Mouse (Mus musculus) hindbrain, postnatal 0 days (tissue): Measurements from ENCODE around the gene P3h4. TPM values are rescaled to one million over a fixed set of nuclear protein-coding genes. Genes with fewer than 3 reads are reported as not detected.

ENCODE experiments used
- ATAC-seq: fragments of 200-750 bp; cut with Nextera tagmentation; 2 replicates; pipeline ENCODE4 v1.8.0; 2017; ENCODE audit warnings: mild to moderate bottlenecking, moderate TSS enrichment, moderate library complexity
- DNase-seq: peaks from one replicate; pipeline ENCODE4 v3.0.0-alpha.2; 2015; ENCODE audit warnings: low spot score
- H3K27ac ChIP-seq: fragments of 300-500 bp; sonication (generic); 2 replicates; pipeline ENCODE4 v1.5.1; 2014; ENCODE audit warnings: mild to moderate bottlenecking
- H3K27me3 ChIP-seq: fragments of 300-500 bp; sonication (generic); 2 replicates; pipeline ENCODE4 v1.6.1; 2014; ENCODE audit warnings: low read length, mixed read lengths; ENCODE audit not compliant: insufficient read depth
- H3K36me3 ChIP-seq: fragments of 300-500 bp; sonication (generic); 2 replicates; pipeline ENCODE4 v1.6.1; 2014; ENCODE audit warnings: low read length, mixed read lengths; ENCODE audit not compliant: insufficient read depth
- H3K4me1 ChIP-seq: fragments of 300-500 bp; sonication (generic); 2 replicates; pipeline ENCODE4 v1.6.1; 2014; ENCODE audit warnings: antibody characterized with exemption, low read length, mixed read lengths; ENCODE audit not compliant: insufficient read depth
- H3K4me2 ChIP-seq: fragments of 300-500 bp; sonication (generic); 2 replicates; pipeline ENCODE4 v1.6.1; 2014; ENCODE audit warnings: low read depth, mild to moderate bottlenecking, low read length, moderate library complexity, mixed read lengths
- H3K4me3 ChIP-seq: fragments of 300-500 bp; sonication (generic); 2 replicates; pipeline ENCODE4 v1.5.1; 2014; ENCODE audit warnings: low read length
- H3K9ac ChIP-seq: fragments of 300-500 bp; sonication (generic); replicated peaks from 2 replicates; pipeline ENCODE4 v1.6.1; 2014; ENCODE audit warnings: mild to moderate bottlenecking, low read length, moderate library complexity, mixed read lengths
- H3K9me3 ChIP-seq: fragments of 300-500 bp; sonication (generic); 2 replicates; pipeline ENCODE4 v1.6.1; 2016; ENCODE audit warnings: low read length, mixed read lengths
- CTCF ChIP-seq: IDR thresholded peaks from 2 replicates; pipeline ENCODE4 v1.5.1; 2016; ENCODE audit warnings: antibody characterized with exemption, control low read depth, low read depth
- WGBS: fragments of 180-500 bp; shearing (Covaris S2); extraction: QIAGEN DNeasy Blood & Tissue Kit; methylation state at CpG from one replicate; pipeline ENCODE4 v1.1.7; 2014; 5-methylcytosine and 5-hydroxymethylcytosine counted together
- polyA plus RNA-seq: library from polyadenylated mRNA; unstranded; fragments of >200 nt; fragmentation: Nextera tagmentation; extraction: Ambion mirVana; gene quantifications from 2 replicates; pipeline ENCODE4 v1.2.1, GENCODE M21; 2015
- total RNA-seq: library from RNA; depleted of rRNA; stranded (reverse); fragments of >200 nt; gene quantifications from 2 replicates; pipeline ENCODE4 v1.2.3, GENCODE M21; 2014

P3h4 gene
- total and polyA plus RNA-seq, 2 experiments from 2014 or later = 20.7 to 23.9 TPM

DNA sequence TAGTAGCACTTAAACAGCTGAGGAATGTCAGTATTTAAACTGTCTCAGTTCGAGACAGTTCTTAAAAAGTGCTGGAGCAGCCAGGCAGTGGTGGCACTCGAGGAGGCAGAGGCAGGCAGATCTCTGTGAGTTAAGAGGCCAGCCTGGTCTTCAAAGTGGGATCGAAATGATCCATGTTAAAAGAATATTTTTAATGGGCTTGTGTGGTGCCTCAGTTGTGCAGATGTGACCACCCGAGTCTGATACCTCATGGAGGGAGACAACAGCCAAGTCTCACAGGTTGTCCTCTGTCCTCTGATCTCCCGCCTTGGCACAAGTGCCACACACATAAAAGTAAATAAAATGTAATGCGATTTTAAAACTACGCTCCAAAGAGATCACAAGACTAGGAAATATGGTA is 16.1 kb downstream of the P3h4 start:
- H3K9me3 ChIP-seq = no peaks in the 10 kb centered on the region
- H3K27me3 ChIP-seq = no peaks in the 10 kb centered on the region
- peak overlapping the region; percentile 58; the same call in 1 of the 2 replicates for H3K4me2 ChIP-seq
- H3K4me3 ChIP-seq = no peak overlapping the region
- H3K9ac ChIP-seq = no peak overlapping the region
- ATAC-seq (no peak), DNase-seq (no peak)
- H3K36me3 ChIP-seq = no peaks in the 10 kb centered on the region
- TF ChIP-seq CTCF = no peak
- peak overlapping the region; percentile 27; the same call in 1 of the 2 replicates for H3K27ac ChIP-seq
- WGBS = 95% methylated on average over 7 of the region's 7 CpGs
- peaks cover 21% of the 10 kb centered on the region for H3K4me1 ChIP-seq

DNA sequence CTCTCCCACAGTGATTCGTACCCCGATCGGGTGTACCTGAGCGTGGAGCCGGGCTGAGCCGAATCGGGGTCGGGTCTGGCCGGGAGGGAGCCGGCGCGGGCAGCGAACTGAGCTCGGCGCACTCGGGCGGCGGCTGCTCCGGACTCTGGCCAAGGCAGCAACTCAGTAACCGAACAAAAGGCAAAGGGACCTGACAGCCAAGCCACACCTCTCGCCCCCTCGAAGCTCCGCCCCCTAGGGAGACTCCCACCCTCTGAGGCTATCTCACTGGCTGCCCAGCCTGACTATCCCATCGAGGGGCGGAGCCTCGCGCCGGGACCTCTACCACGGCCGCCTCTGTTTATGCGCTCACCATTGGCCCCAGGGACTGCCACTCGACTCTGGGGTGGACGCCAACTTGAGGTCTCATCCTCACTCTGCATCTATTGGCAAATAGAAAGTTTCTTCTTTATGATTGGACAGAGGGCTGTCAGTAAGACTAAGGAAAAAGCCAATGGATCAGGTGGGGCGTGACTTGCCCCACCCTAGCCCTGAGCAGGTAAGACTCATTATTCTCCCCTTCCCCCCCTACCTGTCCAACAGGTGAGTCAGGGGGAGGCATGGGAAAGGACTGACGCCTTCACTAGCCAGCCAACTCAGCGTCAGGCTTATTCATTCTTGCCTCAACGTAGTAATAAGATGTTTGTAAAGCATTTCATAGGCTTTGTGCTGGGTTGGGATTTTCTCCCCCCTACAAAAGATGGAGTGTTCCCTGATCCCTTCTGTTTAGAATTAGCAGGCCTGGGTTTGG is 16.8 kb downstream of the P3h4 start, which contains the start of gene Jup:
Gene Jup, minus strand, starts transcription at position 164 of the 790 bp plus-strand sequence.
- Histone ChIP-seq H3K4me2 (peak within 1 kb of the TSS; percentile 58), H3K27ac (peak within 1 kb of the TSS; percentile 87), H3K9me3 (no peaks in the 10 kb centered on the region), H3K4me1 (peaks cover 24% of the 10 kb centered on the region), H3K4me3 (peak within 1 kb of the TSS; percentile 75), H3K9ac (peak within 1 kb of the TSS; percentile 77), H3K36me3 (no peaks in the 10 kb centered on the region), H3K27me3 (no peaks in the 10 kb centered on the region)
- WGBS = 2% methylated on average over 34 of the region's 37 CpGs
- no peak; the same call in 1 of the 2 replicates for TF ChIP-seq CTCF
- ATAC-seq (peak; percentile 99), DNase-seq (peak; percentile 100)

DNA sequence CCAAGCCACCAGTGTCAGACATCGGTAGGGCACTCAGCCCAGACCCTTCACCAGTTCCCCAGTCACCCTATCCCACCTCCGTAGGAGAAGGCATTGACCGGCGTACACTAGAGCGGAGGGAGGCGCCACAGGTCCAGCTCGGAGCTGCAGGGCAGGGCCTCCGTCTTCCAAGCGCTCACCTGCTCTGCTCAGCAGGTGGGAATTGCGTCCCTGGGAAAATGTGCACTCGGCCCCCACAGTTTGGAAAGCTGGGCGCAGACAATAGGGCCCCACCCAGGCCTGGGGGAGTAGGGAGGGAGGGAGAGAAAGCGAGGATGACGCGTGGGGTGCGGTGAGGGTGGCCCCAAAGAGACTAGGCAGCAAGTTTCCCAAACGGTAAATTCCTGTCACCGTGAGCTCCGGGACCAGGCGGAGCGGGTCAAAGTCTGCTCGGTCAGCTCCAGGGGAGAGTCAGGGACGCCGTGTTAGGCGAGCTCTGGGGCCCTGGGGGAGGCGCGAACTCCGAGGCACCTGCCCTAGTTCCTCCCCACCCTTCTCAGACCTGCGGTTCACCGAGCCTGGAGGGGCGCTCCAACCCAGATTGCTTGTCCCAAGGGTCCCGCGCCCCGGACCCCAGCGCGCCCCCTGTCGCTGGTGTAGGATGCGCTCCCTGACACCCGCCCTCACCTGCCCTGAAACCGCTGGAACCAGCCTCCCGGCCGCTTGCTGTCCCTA is 17.6 kb downstream of the P3h4 start:
- Histone ChIP-seq H3K4me1 (peaks cover 24% of the 10 kb centered on the region), H3K36me3 (no peaks in the 10 kb centered on the region), H3K9ac (peak overlapping the region; percentile 77), H3K4me2 (peak overlapping the region; percentile 58), H3K9me3 (no peaks in the 10 kb centered on the region), H3K27me3 (no peaks in the 10 kb centered on the region), H3K27ac (peak overlapping the region; percentile 87), H3K4me3 (peak overlapping the region; percentile 75)
- DNase-seq (peak; percentile 28), ATAC-seq (peak; percentile 3; the same call in 1 of the 2 replicates)
- 2% methylated on average over 37 of the region's 42 CpGs for WGBS
- peak; percentile 66 for TF ChIP-seq CTCF

DNA sequence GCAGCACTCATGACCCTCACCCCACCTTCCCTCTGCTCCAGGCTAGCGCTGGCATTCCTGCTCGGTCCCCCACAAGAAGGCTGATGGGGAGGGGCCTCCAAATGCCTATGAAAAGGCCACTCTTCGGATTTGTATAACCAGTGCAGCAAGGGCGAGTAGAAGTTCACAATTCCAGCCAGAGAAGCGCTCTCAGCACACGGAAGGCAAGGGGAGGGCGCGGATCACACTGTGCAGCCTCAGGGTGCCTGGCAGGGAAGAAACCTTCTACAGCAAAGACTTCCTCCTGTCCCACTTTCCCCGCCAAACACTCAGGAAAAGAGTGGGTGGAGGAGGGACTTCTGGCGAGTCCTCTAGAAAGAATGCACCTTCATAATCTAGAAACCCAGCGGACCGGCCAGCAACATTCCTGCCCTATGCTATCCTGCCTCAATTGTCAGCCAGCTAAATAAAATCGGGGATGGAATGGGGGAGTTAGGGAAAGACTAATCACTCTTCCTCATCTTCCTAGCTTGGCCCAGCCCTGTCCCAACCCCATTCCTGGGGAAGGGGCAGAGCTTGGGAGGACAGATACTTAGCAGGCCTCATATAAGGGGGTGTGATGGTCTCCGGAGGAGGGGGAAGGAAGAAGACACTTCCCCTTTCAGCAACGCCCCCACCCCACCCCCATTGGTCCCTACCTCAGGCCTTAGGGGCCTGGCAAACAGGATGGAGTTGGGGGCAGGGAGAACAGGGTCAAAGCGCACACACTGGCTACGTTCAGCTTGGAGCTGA is 18.6 kb downstream of the P3h4 start:
- Histone ChIP-seq H3K9me3 (no peaks in the 10 kb centered on the region), H3K27ac (peak overlapping the region; percentile 21), H3K4me3 (peak overlapping the region; percentile 75), H3K9ac (no peak overlapping the region; the same call in 1 of the 2 replicates), H3K27me3 (no peaks in the 10 kb centered on the region), H3K36me3 (no peaks in the 10 kb centered on the region), H3K4me2 (peak overlapping the region; percentile 58), H3K4me1 (peaks cover 24% of the 10 kb centered on the region)
- no peak for DNase-seq
- ATAC-seq = no peak
- WGBS = 37% methylated on average over 17 of the region's 17 CpGs
- peak; percentile 13; the same call in 1 of the 2 replicates for TF ChIP-seq CTCF

DNA sequence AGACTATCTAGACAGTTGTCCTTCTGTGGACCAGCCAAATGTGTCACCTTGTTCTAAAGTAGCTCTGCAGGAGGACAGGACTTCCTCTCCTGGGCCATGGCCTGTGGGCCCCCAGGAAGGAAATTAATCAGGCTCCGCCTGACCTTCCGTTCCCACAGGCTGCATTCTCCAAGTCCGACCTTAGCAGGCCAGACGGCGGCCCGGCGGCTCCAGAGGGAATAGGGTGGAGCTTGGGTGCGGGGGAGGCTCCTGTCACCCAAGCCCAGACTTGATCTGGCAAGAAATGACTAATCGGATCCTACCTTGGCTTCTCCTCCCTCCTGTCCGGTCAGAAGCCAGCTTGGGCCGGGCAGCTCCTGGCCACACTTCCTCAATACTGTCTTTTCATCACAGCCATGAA is 19.4 kb downstream of the P3h4 start:
- 48% methylated on average over 11 of the region's 11 CpGs for WGBS
- Histone ChIP-seq H3K4me1 (peaks cover 26% of the 10 kb centered on the region), H3K27ac (no peak overlapping the region), H3K9ac (no peak overlapping the region), H3K27me3 (no peaks in the 10 kb centered on the region), H3K4me3 (peak overlapping the region; percentile 75; the same call in 1 of the 2 replicates), H3K4me2 (peak overlapping the region; percentile 58), H3K9me3 (no peaks in the 10 kb centered on the region), H3K36me3 (no peaks in the 10 kb centered on the region)
- TF ChIP-seq CTCF = no peak
- no peak for ATAC-seq
- no peak for DNase-seq

DNA sequence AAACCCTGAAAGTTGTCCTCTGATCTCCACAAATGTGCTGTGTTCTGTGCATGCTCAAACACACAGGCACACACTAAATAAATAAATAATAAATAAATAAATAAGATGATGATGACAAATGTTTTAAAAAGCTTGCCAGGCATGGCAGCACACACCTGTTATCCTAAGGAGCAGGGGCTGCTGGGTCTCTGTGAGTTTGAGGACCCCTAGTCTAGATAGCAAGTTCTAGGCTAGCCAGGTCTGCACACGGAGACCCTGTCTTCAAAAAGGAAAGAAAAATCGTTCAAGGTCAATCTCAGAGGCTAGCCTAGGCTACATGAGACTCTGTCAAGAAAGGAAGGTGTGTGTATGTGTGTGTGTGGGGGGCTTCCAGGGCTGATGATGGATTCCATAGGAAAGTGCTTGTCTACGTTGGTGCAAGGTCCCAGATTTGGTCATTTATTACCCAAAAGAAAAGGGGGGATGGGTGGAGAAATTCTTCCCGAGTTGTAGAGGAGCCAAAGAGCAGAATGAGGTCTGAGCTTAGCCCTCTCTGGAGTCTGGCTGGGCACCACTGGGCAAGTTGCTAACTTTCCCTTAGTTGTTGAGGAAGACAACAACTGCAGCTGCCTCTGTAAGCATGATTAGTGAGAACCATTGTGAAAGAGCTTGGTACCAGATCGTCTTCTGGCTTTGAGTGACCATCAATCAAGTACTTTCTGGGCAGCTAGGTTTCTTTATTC is 20.1 kb downstream of the P3h4 start:
- Histone ChIP-seq H3K4me1 (peaks cover 31% of the 10 kb centered on the region), H3K4me3 (no peak overlapping the region), H3K9me3 (no peaks in the 10 kb centered on the region), H3K4me2 (no peak overlapping the region), H3K9ac (no peak overlapping the region), H3K27ac (no peak overlapping the region), H3K27me3 (no peaks in the 10 kb centered on the region), H3K36me3 (no peaks in the 10 kb centered on the region)
- DNase-seq (no peak), ATAC-seq (no peak)
- 69% methylated on average over 5 of the region's 5 CpGs for WGBS
- no peak for TF ChIP-seq CTCF
